In genomic region chr13:107645865-107646645, GRCm38 (mm10) we compare ENCODE assay signal across 7 mouse cellular contexts.
A peak's percentile ranks its signal among the peaks of the same experiment; 100 is the strongest.
DNase-seq lines count a peak whose midpoint lies in the region; ATAC-seq and TF ChIP-seq lines count a peak whose summit lies in the region.

No protein-coding gene starts in this region.

- no peak for ATAC-seq in intestine, postnatal 0 days
- peak; percentile 67 for ATAC-seq in megakaryocyte progenitor cell, adult 5-6 weeks (replicated peaks; ENCODE audit: poor library complexity)
- no peak for ATAC-seq in stomach, embryonic 14.5 days (ENCODE audit: insufficient number of reproducible peaks, insufficient read depth, low FRiP score, low read depth)

- H3K4me3 ChIP-seq in intestine, postnatal 0 days (ENCODE audit: low read depth, low read length): peak overlapping the region; percentile 36
- peak overlapping the region; percentile 29 for H3K4me3 ChIP-seq in stomach, embryonic 14.5 days (ENCODE audit: low read depth, low read length)

- H3K27me3 ChIP-seq in intestine, postnatal 0 days (replicated peaks; ENCODE audit: control insufficient read depth, insufficient read depth, low read length): peaks cover 31% of the 10 kb centered on the region
- H3K27me3 ChIP-seq in stomach, embryonic 14.5 days (ENCODE audit: control insufficient read depth, insufficient read depth, low read length): 0 out of 2 replicates have a peak, but pooled peaks cover 5% of the 10 kb centered on the region

- DNase-seq in T-cell, adult 2 months (ENCODE audit: low spot score): peak; percentile 15
- peak; percentile 17 for DNase-seq in c-Kit-positive CD71-negative TER-119-negative erythroid progenitor cells, embryonic 14.5 days (ENCODE audit: low read depth)
- DNase-seq in frontal cortex, postnatal 14 days (ENCODE audit: low spot score in 2 of 2): peak; percentile 20 to 25
- DNase-seq in left cerebral cortex, postnatal 14 days (ENCODE audit: low spot score in 2 of 2): peak; percentile 22 to 44

- H3K4me1 ChIP-seq in intestine, postnatal 0 days (replicated peaks; ENCODE audit: control insufficient read depth, insufficient read depth, low read length): peaks cover 3% of the 10 kb centered on the region; the same call in 1 of the 2 replicates
- H3K4me1 ChIP-seq in stomach, embryonic 14.5 days (ENCODE audit: control insufficient read depth, insufficient read depth, low read length): peaks cover 7% of the 10 kb centered on the region; the same call in 1 of the 2 replicates

- intact Hi-C loops in left cerebral cortex, postnatal 14 days (cut with DNase I): loop anchor here (10.0 kb wide), 1 partner anchor 239 kb away; no protein-coding TSS in a partner anchor

- no peaks in the 10 kb centered on the region for H3K9me3 ChIP-seq in intestine, postnatal 0 days (ENCODE audit: control insufficient read depth)
- no peaks in the 10 kb centered on the region for H3K9me3 ChIP-seq in stomach, embryonic 14.5 days (ENCODE audit: control insufficient read depth, low read depth, low read length)

- 6% methylated on average over 27 of the region's 27 CpGs for WGBS in intestine, postnatal 0 days
- WGBS in stomach, embryonic 14.5 days: 5% methylated on average over 27 of the region's 27 CpGs

- no peaks in the 10 kb centered on the region for H3K36me3 ChIP-seq in intestine, postnatal 0 days (ENCODE audit: control insufficient read depth, insufficient read depth)
- no peaks in the 10 kb centered on the region for H3K36me3 ChIP-seq in stomach, embryonic 14.5 days (ENCODE audit: control insufficient read depth, insufficient read depth, low read length)

- peak; percentile 16 for TF ChIP-seq CTCF in intestine, postnatal 0 days (IDR thresholded peaks at IDR 0.05; ENCODE audit: low read depth)

- H3K27ac ChIP-seq in intestine, postnatal 0 days (ENCODE audit: low read depth, low read length): no peak overlapping the region
- H3K27ac ChIP-seq in stomach, embryonic 14.5 days (ENCODE audit: low read length): no peak overlapping the region

- H3K4me2 ChIP-seq in intestine, postnatal 0 days (replicated peaks; ENCODE audit: low read depth): peak overlapping the region; percentile 57
- H3K4me2 ChIP-seq in stomach, embryonic 14.5 days (replicated peaks; ENCODE audit: low read depth, low read length): peak overlapping the region; percentile 55

- no peak overlapping the region for H3K9ac ChIP-seq in intestine, postnatal 0 days (ENCODE audit: low read depth, low read length)
- 0 out of 2 replicates have a peak overlapping the region, but pooled peaks have one; percentile 28 for H3K9ac ChIP-seq in stomach, embryonic 14.5 days (replicated peaks; ENCODE audit: low read depth, low read length)
